Mouse (Mus musculus) erythroblast, adult 5-6 weeks (primary cell): ENCODE data around the gene Sema3d. TPM values are rescaled to one million over a fixed set of nuclear protein-coding genes. Genes with fewer than 3 reads are reported as not detected.

Experiments
- ATAC-seq: replicated peaks from 2 replicates; pipeline ENCODE4 v1.8.0; 2016; ENCODE audit warnings: moderate number of reproducible peaks, mild to moderate bottlenecking, moderate TSS enrichment, inconsistent platforms; ENCODE audit not compliant: poor library complexity, low FRiP score, severe bottlenecking
- total RNA-seq, 2 experiments: library from RNA; stranded (forward) in 1 of 2; stranded (reverse) in 1 of 2; fragments of 150-400 nt in 1 of 2; fragments of 200-764, 138-1000 nt in 1 of 2; gene quantifications; 2 replicates each; pipeline versions ENCODE4 v1.2.3 to v1.2.4; 2015 to 2017; ENCODE audit warnings: low replicate concordance in 2 of 2

The Sema3d gene
- total RNA-seq, 2 experiments from 2014 or later: not detected

DNA sequence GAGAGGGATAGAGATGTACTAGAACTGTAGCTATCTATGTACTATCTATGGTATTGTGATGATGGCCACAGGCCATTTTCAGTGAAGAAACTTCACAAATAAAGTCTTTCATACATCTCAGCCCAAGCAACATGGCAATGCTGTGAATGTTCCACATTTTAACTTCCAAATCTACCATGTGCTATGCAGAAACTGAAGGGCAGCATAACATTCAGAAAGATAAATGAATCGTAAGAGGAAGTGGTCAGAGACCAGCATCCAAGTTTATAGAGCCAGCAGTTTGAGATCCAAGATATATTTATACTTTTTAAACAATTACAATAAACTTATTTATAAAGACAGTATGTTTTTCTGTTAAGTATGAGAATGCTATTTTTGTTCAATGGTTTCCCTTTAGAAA is 199.4 kb downstream of the Sema3d start:
- no peak for ATAC-seq

GRCm38 (mm10) chr5:12583293-12583834 is 200.2 kb downstream of the Sema3d start:
- ATAC-seq: no peak

DNA sequence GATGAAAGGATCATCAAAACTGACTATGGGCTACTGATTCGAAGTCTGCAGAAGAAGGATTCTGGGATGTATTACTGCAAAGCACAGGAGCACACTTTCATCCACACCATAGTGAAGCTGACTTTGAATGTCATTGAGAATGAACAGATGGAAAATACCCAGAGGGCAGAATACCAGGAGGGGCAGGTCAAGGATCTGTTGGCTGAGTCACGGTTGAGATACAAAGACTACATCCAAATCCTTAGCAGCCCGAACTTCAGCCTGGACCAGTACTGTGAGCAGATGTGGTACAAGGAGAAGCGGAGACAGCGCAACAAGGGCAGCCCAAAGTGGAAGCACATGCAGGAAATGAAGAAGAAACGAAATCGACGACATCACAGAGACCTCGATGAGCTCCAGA is 201.7 kb downstream of the Sema3d start:
- no peak for ATAC-seq

DNA sequence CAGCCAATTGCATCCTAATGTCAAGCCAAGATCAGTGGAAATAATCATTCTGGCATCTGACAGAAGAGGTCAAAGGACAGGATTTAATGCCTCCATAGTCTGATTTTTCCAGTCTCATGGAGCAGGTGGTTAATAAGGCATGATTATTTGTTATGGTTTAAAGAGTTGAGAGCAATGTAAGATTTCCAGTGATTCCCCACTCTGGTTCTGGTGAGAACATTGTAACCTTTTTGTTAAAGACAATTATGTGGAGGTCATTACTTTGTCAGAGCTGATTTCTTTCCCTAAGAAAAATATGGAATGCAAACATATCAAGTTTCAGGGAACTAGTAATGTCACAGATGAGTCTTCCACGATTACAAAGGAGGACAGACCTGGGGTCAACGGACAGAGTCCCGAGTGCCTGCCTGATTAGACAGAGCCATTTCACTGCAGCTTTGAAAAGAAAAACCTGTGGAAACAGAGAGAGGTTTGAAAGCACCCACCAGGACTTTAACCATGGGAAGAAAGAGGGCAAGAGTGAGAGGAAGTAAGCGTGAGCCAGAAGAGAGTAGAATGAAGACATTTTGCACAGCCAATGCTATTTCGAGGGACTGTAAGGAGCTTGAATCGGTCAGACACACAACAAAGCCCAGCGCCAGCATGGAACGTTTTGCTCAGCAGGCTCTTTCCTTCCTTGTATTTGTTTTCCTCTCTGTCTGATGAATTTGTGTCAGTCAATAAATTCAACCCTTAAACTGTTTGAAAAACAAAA is 251.2 kb downstream of the Sema3d start:
- ATAC-seq: no peak

- no peak for ATAC-seq
Measured at GRCm38 (mm10) chr5:12637763-12638468, 254.7 kb downstream of the Sema3d start.
